Mouse (Mus musculus): ENCODE results near the gene Olfr420.

Olfr420 gene

DNA sequence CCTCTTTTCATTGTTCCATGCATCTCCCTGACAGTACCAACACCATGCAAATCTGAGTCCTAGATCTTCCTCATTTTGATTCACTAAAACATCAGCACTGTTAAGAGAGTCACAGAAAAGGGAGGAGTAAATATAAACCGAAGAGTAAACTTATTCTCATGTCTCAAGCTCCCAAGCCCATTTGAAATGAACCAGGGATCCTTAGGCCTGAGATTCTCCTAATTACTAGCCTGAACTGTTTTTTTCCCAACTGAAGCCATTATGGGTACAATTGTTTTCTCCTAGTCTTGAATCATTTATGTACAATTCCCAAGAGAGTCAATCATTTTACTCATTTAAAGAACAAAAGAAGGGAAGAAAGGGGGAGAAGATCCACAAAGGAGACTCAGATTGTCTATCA lies at the start of gene Olfr420:
Gene Olfr420 (plus strand): TSS at position 301 of the 400 bp plus-strand sequence.
- no peak for DNase-seq

DNA sequence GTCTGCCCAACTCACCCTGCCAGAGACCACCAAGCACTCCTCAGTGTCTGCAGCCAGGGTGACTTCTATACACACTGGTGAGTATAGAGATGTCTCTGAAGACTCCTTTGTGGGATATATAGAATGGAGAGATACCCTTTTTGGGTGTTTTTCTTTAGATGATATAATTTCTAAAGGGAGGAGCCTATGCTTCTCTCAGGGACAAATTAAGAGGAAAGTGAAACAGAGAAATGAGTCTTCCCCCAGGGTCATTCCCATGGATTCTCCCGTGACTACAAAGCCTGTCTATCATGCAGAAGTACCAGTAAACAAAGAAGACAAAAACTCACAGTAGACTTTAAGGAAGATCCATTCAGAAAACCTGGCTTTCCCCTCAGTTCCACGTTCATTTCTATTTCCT lies 34.4 kb upstream of the Olfr420 start, which contains the start of gene Olfr231:
Gene Olfr231 (minus strand): TSS at position 101 of the 400 bp plus-strand sequence.
- DNase-seq = no peak

DNA sequence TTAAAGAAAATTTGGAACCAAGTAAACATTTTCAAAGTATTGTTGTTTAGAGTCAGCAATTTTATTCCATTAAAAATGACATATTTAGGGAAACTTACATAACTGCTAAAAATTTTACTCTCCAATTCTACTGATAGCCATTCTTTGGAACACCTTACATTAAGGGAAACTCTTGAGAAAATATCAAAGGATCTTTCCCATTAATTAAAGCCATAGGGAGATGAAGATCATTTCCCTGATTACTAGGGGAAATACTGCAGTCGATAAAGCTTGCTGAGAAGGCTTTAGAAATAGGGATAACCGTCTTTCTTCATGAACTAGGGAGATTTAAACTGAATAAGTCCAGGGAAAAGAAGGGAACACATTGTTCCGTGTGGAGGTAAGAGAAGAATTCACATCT lies 24.2 kb upstream of the Olfr420 start, which contains the start of gene Olfr424:
Gene Olfr424 (plus strand): TSS at position 301 of the 400 bp plus-strand sequence.
- no peak for DNase-seq

DNA sequence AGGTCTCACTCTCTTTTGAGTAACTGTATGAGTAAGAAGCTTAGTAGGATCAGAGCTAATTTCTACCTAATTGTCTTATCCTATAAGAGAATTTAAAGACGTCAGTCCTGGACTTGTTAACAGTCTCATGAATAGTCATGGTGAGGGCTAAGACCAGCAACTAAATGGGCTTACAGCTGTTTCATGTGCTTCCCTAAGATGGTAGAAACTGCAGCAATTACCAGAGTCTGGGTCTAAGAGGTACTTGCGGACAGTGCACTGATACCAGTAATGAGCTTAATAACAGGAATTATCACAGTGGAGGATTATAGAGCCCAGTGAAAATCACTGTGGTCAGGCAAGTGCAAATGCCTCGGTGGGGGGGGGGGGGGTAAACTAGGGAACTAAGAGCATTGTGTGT lies 23.4 kb upstream of the Olfr420 start:
- DNase-seq = no peak

DNA sequence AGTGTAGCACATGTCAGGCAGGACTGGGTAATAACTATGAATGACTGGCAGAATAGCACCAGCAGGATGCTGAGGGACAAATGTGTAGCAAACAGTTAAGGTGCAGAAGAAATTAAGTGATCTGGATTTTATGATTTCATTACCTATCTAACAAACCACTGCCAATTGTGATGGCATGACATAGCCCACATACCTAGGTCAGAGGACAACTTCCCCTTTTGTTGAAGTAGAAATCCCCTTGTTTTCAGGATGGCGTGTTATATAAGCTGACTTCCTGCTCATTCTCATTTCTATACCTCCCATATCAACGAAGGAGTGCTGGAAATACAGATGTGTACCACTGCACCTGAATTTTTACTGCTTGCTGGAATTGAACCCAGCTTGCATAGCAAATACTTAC lies 14.0 kb upstream of the Olfr420 start:
- no peak for DNase-seq

DNA sequence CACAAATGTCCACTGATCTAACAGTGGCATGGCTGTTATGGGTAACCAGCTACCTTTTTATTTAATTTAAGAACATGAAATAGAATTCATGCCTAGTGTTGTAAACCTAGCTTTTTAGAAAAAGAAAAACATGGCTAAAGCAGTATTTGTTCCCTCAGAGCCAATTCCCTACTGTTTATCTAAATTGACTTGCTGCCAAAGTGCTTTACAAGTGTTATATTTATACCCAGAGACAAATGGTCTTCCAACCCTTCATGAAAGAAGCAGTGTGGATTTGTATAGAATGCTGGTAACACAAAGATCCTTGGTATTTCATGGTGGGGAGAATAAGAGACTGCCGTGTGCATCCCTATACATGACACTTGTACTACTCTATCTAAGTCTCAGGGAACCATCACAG lies 8.7 kb upstream of the Olfr420 start:
- DNase-seq = no peak

DNA sequence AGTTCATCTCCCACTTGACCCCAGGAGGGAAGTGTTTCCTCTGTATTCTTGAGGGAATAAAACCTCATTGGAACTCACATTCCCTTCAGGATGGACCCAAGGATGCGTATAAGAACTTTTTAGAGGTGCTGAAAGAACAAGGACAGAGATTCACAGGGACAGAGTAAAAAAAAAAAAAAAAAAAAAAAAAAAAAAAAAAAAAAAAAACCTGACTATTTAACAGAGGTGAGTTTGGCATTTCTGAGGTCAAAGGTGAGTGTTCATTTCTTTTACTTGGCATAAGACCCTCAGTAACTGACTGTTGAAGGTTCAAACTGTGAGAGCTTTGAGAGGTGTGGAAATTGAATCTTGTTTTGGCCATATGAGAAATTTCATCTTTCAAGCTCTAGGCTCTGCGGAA lies 6.1 kb upstream of the Olfr420 start:
- no peak for DNase-seq

DNA sequence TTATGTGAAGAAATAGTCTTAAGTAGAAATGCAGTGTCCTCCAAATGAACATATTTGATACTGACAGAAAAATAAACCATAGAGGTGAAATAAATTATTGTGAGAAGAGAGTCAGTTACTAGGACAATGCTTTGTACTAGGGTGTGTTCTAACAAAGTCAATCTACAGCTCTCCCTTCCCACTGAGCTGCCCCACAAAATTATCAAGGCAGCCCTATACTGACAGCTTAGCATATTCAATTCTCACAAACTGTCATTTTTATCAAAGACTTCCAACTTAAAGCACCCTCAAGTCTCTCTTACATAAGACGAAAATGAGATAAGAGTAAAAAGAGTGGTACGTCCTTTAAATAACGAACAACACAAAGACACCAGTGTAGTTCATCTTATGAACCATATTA lies 2.2 kb downstream of the Olfr420 start:
- no peak for DNase-seq

DNA sequence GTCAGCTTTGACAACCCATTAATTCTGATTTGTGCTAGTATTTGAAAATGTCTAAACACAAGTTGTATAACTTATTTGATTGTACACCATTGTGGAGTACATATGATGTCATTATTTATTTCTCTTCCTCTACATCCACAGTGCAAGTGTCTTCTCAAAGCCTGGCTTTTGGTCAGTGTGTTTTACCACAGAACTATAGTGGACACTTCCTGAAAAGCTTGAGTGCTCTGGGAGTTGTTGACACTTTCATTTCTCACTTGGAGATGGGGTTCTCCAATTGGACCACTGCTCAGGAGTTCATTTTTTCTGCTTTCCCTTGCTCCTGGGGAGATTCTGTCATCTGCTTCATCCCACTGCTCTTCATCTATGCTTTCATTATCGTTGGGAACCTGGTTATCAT lies 3.1 kb downstream of the Olfr420 start:
- DNase-seq = no peak

DNA sequence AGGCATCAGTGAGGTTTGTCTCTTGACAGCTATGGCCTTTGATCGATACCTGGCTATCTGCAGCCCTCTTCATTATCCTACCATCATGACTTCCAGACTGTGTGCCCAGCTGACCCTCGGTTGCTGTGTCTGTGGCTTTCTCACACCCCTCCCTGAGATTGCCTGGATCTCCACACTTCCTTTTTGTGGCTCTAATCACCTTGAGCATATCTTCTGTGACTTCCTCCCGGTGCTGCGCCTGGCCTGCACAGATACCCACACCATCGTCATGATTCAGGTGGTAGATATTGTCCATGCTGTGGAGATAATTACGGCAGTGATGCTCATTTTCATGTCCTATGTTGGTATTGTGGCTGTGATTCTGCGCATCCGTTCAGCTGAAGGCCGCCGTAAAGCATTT lies 3.7 kb downstream of the Olfr420 start:
- no peak for DNase-seq

DNA sequence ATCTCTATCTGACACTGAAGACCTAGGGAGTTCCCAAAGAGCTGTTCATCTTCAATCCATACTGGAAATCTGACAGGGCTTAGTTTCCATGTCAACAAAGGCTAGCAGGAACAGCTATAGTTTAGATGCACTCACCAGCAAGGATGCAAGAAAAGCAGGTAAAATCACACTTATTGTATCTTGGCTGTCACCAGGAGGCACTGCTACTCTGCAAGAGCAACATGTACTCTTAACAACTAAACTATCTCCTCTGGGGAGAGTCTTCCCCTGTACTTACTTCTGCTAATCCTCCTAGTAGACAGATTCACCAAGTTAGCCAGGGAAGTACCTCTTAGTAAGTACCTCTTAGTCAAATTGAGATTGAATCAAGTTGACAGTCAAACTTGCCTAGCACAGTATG lies 13.6 kb downstream of the Olfr420 start:
- DNase-seq = no peak

DNA sequence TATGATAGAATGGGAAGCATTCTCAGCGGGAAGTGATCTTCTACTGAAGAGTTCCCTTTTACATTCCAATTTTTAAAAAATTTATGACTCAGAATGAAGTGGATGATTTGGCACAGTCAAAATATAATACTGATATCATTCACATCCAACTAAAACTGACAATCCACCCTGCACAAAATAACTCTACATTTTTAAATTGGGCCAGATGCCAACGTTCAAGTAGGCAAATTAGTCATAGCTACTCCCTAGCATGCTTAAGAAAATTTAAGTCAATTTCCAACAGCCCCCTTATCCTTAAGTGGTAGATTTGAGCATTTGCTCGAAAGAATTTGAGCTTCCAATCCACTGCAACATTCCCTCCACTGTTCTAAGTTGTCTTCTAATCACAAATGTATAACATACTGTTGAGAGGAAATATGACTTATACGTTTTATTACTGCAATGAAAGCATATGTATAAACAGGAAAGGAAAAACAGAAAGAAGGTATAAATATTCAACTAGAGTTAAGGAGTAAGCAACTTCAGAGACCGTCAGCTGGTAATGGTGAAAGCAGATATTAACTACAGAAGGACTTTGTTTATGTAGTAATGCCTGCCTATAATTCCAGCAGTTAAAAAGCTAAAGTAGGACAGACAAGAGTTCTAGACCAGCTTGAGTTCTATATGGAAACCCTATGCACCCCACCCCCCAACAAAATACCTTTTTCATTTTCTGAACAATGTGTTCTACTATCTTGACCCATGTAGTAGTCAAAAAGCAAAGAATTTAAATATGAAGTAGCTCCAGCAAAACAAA lies 15.5 kb downstream of the Olfr420 start:
- DNase-seq = no peak

DNA sequence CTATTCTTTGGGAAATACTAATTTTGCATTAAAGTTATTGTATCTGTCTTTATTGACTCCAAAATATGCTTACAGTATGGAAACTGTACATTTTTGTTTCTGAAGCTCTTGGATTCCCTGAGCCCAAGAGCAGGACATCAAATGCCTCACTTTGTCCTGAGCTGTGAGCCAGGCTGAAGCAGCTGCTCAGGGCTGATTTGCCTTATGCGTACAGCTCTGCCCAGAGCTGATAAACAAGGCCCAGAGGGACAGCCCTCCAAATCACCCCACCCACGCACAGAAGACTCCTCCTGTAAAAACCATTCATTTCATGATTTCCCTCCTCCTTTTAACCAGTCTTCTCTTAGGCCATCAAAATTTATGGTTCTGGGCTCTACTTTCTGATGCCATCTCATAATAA lies 16.1 kb downstream of the Olfr420 start:
- DNase-seq = no peak

DNA sequence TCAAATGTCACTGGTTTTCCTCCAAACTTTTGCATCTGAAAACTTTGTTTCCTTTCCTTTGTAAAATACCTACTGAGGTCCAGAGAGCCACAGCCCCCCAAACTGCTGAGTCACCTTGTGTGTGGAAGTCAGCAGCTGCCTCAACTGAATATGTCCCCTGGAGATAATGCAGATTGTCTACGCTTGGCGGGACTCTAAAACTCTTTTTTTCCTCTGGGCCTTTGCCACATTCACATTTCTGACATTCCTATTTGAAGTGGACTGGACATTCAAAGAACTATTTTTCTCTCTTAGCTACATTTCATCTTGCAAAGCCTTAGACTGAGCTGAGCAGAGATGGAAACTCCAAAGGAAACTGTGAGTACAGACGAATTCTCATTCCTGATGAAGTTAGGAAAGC lies 17.2 kb downstream of the Olfr420 start, which contains the start of gene Spta1:
Gene Spta1 (plus strand): TSS at position 172 of the 400 bp plus-strand sequence.
- DNase-seq = no peak

DNA sequence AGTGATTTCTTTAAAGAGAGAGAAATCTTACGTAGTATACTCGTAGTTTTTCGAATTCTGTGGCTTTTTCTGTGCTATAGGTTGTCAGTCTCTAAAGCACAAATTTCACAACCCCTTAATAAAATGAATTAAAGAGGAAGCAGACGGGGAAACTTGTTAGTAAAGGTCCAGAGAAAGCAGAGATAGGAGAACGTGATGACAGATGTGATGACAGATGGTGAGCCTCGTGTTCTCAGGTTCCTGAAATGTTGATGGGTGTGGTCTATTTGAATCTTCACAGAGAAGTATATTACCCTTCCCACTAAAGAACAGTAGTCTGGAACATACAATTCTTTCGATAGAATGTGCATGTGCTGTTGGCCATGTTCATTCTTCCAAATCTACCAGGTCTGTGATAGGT lies 49.3 kb downstream of the Olfr420 start:
- no peak for DNase-seq
